Mouse (Mus musculus): ENCODE results near the gene Ncf1. TPM values are rescaled to one million over a fixed set of nuclear protein-coding genes. Genes with fewer than 3 reads are reported as not detected.

Ncf1 gene
- 2.2 and 3.1 TPM in 2 replicates for polyA plus RNA-seq (2016; fragmentation: Nextera tagmentation; extraction: Ambion mirVana)

- 89% methylated on average over 7 of the region's 7 CpGs for WGBS
- Histone ChIP-seq H3K4me1 (peaks cover 17% of the 10 kb centered on the region), H3K36me3 (no peaks in the 10 kb centered on the region), H3K27ac (replicated peaks) (no peak within 1 kb of the TSS), H3K4me3 (no peak within 1 kb of the TSS), H3K4me2 (replicated peaks) (no peak within 1 kb of the TSS), H3K9ac (replicated peaks) (0 out of 2 replicates have a peak within 1 kb of the TSS, but pooled peaks have one; percentile 20), H3K27me3 (no peaks in the 10 kb centered on the region), H3K9me3 (no peaks in the 10 kb centered on the region)
- no peak for ATAC-seq (ENCODE audit: low FRiP score, low read depth)
Measured at GRCm38 (mm10) chr5:134229391-134229790, at the start of gene Ncf1. Gene Ncf1, minus strand, starts transcription at chr5:134229625.

- no peaks in the 10 kb centered on the region for H3K9me3 ChIP-seq
- no peaks in the 10 kb centered on the region for H3K4me1 ChIP-seq
- no peak for ATAC-seq (ENCODE audit: low FRiP score, low read depth)
- 98% methylated on average over 4 of the region's 4 CpGs for WGBS
- peaks cover 94% of the 10 kb centered on the region for H3K36me3 ChIP-seq
- no peak overlapping the region for H3K4me3 ChIP-seq
- no peak overlapping the region for H3K9ac ChIP-seq (replicated peaks)
- no peak overlapping the region for H3K4me2 ChIP-seq (replicated peaks)
- H3K27ac ChIP-seq (replicated peaks), result no peak overlapping the region
- no peaks in the 10 kb centered on the region for H3K27me3 ChIP-seq
Measured at GRCm38 (mm10) chr5:134277109-134277508, 47.7 kb upstream of the Ncf1 start.

GRCm38 (mm10) chr5:134275556-134275955 is 46.1 kb upstream of the Ncf1 start:
- ATAC-seq (ENCODE audit: low FRiP score, low read depth), result no peak
- Histone ChIP-seq H3K9ac (replicated peaks) (no peak overlapping the region), H3K4me1 (no peaks in the 10 kb centered on the region), H3K4me3 (no peak overlapping the region), H3K27ac (replicated peaks) (no peak overlapping the region), H3K9me3 (no peaks in the 10 kb centered on the region), H3K4me2 (replicated peaks) (no peak overlapping the region), H3K27me3 (no peaks in the 10 kb centered on the region), H3K36me3 (peaks cover 96% of the 10 kb centered on the region)
- WGBS, result 92% methylated on average over 10 of the region's 10 CpGs

GRCm38 (mm10) chr5:134275021-134275420 is 45.6 kb upstream of the Ncf1 start:
- peaks cover 96% of the 10 kb centered on the region for H3K36me3 ChIP-seq
- WGBS, result 91% methylated on average over 11 of the region's 11 CpGs
- H3K4me2 ChIP-seq (replicated peaks), result no peak overlapping the region
- H3K27me3 ChIP-seq, result no peaks in the 10 kb centered on the region
- ATAC-seq (ENCODE audit: low FRiP score, low read depth), result no peak
- H3K4me1 ChIP-seq, result no peaks in the 10 kb centered on the region
- no peak overlapping the region for H3K4me3 ChIP-seq
- no peak overlapping the region for H3K27ac ChIP-seq (replicated peaks)
- no peak overlapping the region for H3K9ac ChIP-seq (replicated peaks)
- H3K9me3 ChIP-seq, result no peaks in the 10 kb centered on the region

GRCm38 (mm10) chr5:134273761-134274160 is 44.3 kb upstream of the Ncf1 start:
- no peak for ATAC-seq (ENCODE audit: low FRiP score, low read depth)
- no peak overlapping the region for H3K4me3 ChIP-seq
- no peaks in the 10 kb centered on the region for H3K9me3 ChIP-seq
- no peak overlapping the region for H3K27ac ChIP-seq (replicated peaks)
- no peaks in the 10 kb centered on the region for H3K4me1 ChIP-seq
- peaks cover 94% of the 10 kb centered on the region for H3K36me3 ChIP-seq
- 88% methylated on average over 8 of the region's 8 CpGs for WGBS
- no peak overlapping the region for H3K4me2 ChIP-seq (replicated peaks)
- H3K9ac ChIP-seq (replicated peaks), result no peak overlapping the region
- H3K27me3 ChIP-seq, result no peaks in the 10 kb centered on the region

GRCm38 (mm10) chr5:134272761-134273160 is 43.3 kb upstream of the Ncf1 start:
- H3K36me3 ChIP-seq, result peaks cover 94% of the 10 kb centered on the region
- no peaks in the 10 kb centered on the region for H3K4me1 ChIP-seq
- no peaks in the 10 kb centered on the region for H3K27me3 ChIP-seq
- no peak overlapping the region for H3K9ac ChIP-seq (replicated peaks)
- H3K9me3 ChIP-seq, result no peaks in the 10 kb centered on the region
- no peak overlapping the region for H3K4me3 ChIP-seq
- WGBS, result 89% methylated on average over 11 of the region's 11 CpGs
- no peak overlapping the region for H3K4me2 ChIP-seq (replicated peaks)
- no peak for ATAC-seq (ENCODE audit: low FRiP score, low read depth)
- H3K27ac ChIP-seq (replicated peaks), result no peak overlapping the region

GRCm38 (mm10) chr5:134271421-134271820 is 42.0 kb upstream of the Ncf1 start:
- H3K4me1 ChIP-seq, result no peaks in the 10 kb centered on the region
- H3K36me3 ChIP-seq, result peaks cover 95% of the 10 kb centered on the region
- no peak overlapping the region for H3K4me2 ChIP-seq (replicated peaks)
- H3K4me3 ChIP-seq, result no peak overlapping the region
- ATAC-seq (ENCODE audit: low FRiP score, low read depth), result no peak
- H3K27ac ChIP-seq (replicated peaks), result no peak overlapping the region
- no peaks in the 10 kb centered on the region for H3K27me3 ChIP-seq
- WGBS, result 87% methylated on average over 11 of the region's 11 CpGs
- no peaks in the 10 kb centered on the region for H3K9me3 ChIP-seq
- no peak overlapping the region for H3K9ac ChIP-seq (replicated peaks)

GRCm38 (mm10) chr5:134270566-134270965 is 41.1 kb upstream of the Ncf1 start:
- WGBS, result 98% methylated on average over 4 of the region's 4 CpGs
- H3K27me3 ChIP-seq, result no peaks in the 10 kb centered on the region
- peaks cover 97% of the 10 kb centered on the region for H3K36me3 ChIP-seq
- H3K4me1 ChIP-seq, result no peaks in the 10 kb centered on the region
- H3K4me2 ChIP-seq (replicated peaks), result no peak overlapping the region
- no peak overlapping the region for H3K27ac ChIP-seq (replicated peaks)
- no peaks in the 10 kb centered on the region for H3K9me3 ChIP-seq
- no peak for ATAC-seq (ENCODE audit: low FRiP score, low read depth)
- H3K4me3 ChIP-seq, result no peak overlapping the region
- no peak overlapping the region for H3K9ac ChIP-seq (replicated peaks)

- no peak overlapping the region for H3K4me3 ChIP-seq
- peaks cover 97% of the 10 kb centered on the region for H3K36me3 ChIP-seq
- no peaks in the 10 kb centered on the region for H3K4me1 ChIP-seq
- WGBS, result 92% methylated on average over 5 of the region's 5 CpGs
- H3K27ac ChIP-seq (replicated peaks), result no peak overlapping the region
- H3K27me3 ChIP-seq, result no peaks in the 10 kb centered on the region
- no peak overlapping the region for H3K4me2 ChIP-seq (replicated peaks)
- ATAC-seq (ENCODE audit: low FRiP score, low read depth), result no peak
- H3K9me3 ChIP-seq, result no peaks in the 10 kb centered on the region
- H3K9ac ChIP-seq (replicated peaks), result no peak overlapping the region
Measured at GRCm38 (mm10) chr5:134269751-134270150, 40.3 kb upstream of the Ncf1 start.

GRCm38 (mm10) chr5:134268751-134269150 is 39.3 kb upstream of the Ncf1 start:
- no peak for ATAC-seq (ENCODE audit: low FRiP score, low read depth)
- Histone ChIP-seq H3K9ac (replicated peaks) (no peak overlapping the region), H3K4me2 (replicated peaks) (no peak overlapping the region), H3K27ac (replicated peaks) (no peak overlapping the region), H3K4me1 (no peaks in the 10 kb centered on the region), H3K36me3 (peaks cover 98% of the 10 kb centered on the region), H3K9me3 (no peaks in the 10 kb centered on the region), H3K4me3 (no peak overlapping the region), H3K27me3 (no peaks in the 10 kb centered on the region)
- 98% methylated on average over 8 of the region's 8 CpGs for WGBS

GRCm38 (mm10) chr5:134266404-134266803 is 37.0 kb upstream of the Ncf1 start:
- Histone ChIP-seq H3K27ac (replicated peaks) (no peak overlapping the region), H3K27me3 (no peaks in the 10 kb centered on the region), H3K4me3 (no peak overlapping the region), H3K36me3 (peaks cover 98% of the 10 kb centered on the region), H3K4me1 (no peaks in the 10 kb centered on the region), H3K4me2 (replicated peaks) (no peak overlapping the region), H3K9ac (replicated peaks) (no peak overlapping the region), H3K9me3 (no peaks in the 10 kb centered on the region)
- 86% methylated on average over 18 of the region's 18 CpGs for WGBS
- ATAC-seq (ENCODE audit: low FRiP score, low read depth), result no peak

GRCm38 (mm10) chr5:134265890-134266289 is 36.5 kb upstream of the Ncf1 start:
- Histone ChIP-seq H3K9me3 (no peaks in the 10 kb centered on the region), H3K9ac (replicated peaks) (no peak overlapping the region), H3K36me3 (peaks cover 98% of the 10 kb centered on the region), H3K27me3 (no peaks in the 10 kb centered on the region), H3K27ac (replicated peaks) (no peak overlapping the region), H3K4me2 (replicated peaks) (no peak overlapping the region), H3K4me1 (no peaks in the 10 kb centered on the region), H3K4me3 (no peak overlapping the region)
- 95% methylated on average over 2 of the region's 2 CpGs for WGBS
- ATAC-seq (ENCODE audit: low FRiP score, low read depth), result no peak

GRCm38 (mm10) chr5:134260001-134260636 is 30.7 kb upstream of the Ncf1 start:
- ATAC-seq (ENCODE audit: low FRiP score, low read depth), result no peak
- 91% methylated on average over 9 of the region's 9 CpGs for WGBS

More at GRCm38 (mm10) chr5:134260001-134260636, 30.7 kb upstream of the Ncf1 start:
- Histone ChIP-seq H3K27me3 (no peaks in the 10 kb centered on the region), H3K9me3 (no peaks in the 10 kb centered on the region), H3K4me3 (no peak overlapping the region), H3K4me1 (no peaks in the 10 kb centered on the region), H3K36me3 (peaks cover 95% of the 10 kb centered on the region), H3K27ac (replicated peaks) (no peak overlapping the region), H3K9ac (replicated peaks) (no peak overlapping the region), H3K4me2 (replicated peaks) (no peak overlapping the region)
